Mouse (Mus musculus): ENCODE data around the gene Sycp2l. TPM values are rescaled to one million over a fixed set of nuclear protein-coding genes. Genes with fewer than 3 reads are reported as not detected.

Gene Sycp2l
- not detected in 2 replicates for total RNA-seq (2014; fragmentation: Nextera tagmentation)
- not detected in 2 replicates for total RNA-seq (2017)

DNA sequence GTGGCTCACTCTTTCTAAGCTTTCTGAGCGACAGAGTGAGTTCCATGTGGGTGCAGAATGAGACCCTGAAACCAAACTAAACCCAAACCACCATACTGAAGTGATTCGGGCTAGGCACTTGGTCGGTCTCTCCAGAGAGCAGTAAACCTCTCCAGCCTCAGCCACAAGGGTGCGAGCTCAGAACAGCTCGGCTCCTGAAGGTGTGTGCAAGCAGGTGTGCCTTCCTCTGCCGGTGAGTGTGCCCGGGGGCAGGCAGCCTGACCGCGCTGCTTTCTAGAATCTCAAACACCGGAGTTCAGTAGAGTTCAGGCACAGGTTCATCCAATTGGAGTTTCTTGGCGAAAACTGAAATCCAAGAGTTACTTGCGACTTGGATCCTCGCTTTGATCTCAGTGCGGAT, at the start of gene Sycp2l:
Gene Sycp2l (plus strand): TSS at position 368 of the 400 bp plus-strand sequence.
- ATAC-seq (replicated peaks; ENCODE audit: low FRiP score, low TSS enrichment, poor library complexity, severe bottlenecking): no peak

DNA sequence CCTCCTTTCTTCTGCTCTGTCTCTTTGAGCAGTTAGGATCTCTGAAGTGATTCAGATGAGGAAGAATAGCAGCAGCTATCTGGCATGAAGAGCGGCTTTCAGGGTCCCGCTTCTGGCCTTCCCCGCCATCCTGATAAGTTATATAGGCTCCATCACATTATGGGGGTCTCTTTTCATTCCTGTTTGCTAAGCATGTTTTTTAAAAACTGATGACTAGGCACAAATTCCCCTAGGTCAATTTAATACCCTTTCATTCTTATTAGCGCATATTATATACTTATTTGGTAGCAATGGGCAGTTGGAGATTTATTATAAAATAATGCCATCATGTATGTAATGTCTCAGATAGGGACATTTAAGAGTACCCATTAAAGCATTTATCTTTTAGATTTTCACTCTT, 46.5 kb upstream of the Sycp2l start:
- ATAC-seq (replicated peaks; ENCODE audit: low FRiP score, low TSS enrichment, poor library complexity, severe bottlenecking): no peak

DNA sequence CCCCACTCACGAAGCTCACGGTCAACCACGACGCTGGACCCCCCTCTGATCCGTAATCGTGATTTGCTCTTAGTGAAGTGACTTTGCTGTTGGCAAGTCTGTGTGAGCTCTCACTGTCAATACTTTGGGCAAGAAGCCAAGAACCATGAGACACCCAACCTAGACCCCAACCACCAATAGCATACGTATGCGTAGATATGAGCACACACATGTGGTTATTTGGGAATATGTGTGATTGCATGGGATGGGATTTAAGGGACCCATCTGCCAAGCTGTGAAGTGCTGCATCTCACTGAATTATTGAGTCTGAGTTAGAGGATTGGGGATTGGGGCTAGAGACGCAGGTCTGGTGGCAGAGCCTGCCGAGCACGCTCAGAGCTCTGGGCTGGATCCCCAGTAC, 42.5 kb upstream of the Sycp2l start:
- no peak for ATAC-seq (replicated peaks; ENCODE audit: low FRiP score, low TSS enrichment, poor library complexity, severe bottlenecking)

DNA sequence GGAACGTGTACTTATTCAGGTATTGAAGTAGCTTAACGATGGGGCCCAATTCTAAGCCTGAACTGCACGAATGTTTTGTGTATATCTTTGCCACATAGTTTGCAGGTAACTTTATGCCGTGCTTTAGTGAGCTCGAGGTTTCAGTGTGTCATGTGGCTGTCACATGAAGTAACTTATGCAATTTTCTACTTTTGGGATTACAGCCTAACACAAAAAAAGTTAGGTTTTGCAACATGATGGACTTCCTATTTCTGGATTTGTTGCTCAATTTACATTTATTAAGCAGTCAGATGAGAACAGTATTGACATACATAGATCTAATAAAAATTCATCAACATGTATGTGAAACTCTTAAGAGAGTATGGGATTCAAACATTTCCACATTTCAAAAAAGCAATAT, 40.3 kb upstream of the Sycp2l start:
- no peak for ATAC-seq (replicated peaks; ENCODE audit: low FRiP score, low TSS enrichment, poor library complexity, severe bottlenecking)

DNA sequence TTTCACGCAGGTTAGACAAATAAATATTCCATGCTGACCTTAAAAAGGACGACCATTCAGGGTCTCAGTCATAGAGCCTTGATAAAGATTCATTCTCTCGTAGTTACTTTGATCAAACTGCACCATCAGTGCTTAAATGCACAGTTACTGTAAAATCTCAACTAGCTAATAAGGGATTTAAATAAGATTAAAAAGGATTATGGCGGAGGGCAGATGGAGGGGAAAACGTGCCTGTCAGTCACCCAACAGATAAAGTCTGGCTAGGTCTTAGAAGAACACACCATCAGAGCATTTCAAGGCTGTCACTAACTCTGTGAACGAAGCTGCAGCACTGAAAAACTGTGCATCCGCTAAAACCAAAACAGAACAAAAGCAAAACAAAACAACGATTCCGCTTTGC, 36.2 kb upstream of the Sycp2l start:
- ATAC-seq (replicated peaks; ENCODE audit: low FRiP score, low TSS enrichment, poor library complexity, severe bottlenecking): no peak

DNA sequence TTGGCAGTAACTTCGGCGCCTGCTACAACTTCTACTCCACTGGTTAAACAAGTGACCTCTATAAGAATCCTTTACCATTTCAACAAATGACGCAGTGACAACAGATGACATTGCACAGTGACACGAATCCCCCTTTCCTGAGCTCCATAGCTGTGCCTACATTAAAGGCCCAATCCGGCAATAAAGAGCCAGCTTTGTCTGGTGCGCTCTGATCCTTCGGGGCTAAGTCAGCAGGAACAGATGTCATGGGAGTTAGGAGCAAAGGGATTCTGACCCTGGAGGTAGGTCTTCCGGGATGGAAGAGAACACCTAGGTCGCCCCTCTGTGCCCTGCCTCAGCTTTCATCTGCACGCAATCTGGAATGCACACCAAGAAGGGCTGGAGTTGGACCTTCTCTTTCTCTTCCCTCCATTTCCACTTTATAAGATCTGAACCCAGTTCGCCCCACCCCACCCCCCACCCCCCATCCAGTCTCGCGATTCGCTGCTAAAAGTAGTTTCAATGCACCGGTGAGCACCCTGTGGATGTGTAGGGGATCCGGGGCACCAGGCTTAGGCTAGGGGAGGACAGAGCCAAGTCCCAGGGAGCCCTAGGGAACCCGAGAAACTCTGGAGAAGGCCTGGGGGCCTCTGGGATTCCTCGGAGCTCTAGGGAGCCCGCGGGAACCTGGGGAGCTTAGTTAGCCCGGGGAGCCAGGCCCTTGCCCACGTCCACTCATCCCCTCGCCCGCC, 35.3 kb upstream of the Sycp2l start:
- ATAC-seq (replicated peaks; ENCODE audit: low FRiP score, low TSS enrichment, poor library complexity, severe bottlenecking): no peak

DNA sequence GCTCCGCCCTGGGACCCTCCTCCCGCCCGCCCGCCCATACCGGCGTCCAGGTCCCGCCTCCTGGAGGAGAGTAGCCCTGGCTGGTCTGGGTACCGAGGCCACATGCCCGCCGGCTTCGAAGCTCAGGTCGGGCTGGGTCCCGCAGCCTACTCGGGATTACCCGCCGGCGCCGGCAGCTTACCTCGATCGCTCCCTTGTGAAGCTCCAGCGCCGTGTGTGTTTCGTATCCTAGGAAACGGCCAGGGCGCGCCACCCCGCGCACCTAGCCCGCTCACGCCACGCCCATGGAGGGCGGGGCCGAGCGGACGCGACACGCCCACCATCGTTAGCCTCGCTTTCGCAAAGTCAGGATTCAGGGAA, 34.7 kb upstream of the Sycp2l start, which contains the start of gene Mak:
Gene Mak (minus strand): TSS at position 286 of the 360 bp plus-strand sequence.
- peak; percentile 97 for ATAC-seq (replicated peaks; ENCODE audit: low FRiP score, low TSS enrichment, poor library complexity, severe bottlenecking)

DNA sequence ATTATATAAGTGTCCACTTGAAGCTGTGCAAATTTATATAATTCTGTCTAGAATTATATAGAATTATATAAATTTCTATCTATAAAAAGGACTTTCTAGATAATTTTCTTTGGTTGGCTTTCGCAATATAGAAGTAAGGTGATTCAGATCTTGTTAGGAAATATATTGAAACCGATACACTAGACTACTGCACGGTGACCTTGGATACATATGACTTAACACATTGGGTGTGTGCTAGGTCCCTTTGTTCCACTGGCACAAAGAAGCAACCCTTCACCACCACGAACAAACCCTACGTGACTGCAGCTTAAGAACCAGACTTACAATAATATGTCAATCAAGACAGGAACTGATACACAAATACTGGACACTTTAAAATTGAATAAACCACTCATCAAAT, 34.2 kb upstream of the Sycp2l start:
- no peak for ATAC-seq (replicated peaks; ENCODE audit: low FRiP score, low TSS enrichment, poor library complexity, severe bottlenecking)

DNA sequence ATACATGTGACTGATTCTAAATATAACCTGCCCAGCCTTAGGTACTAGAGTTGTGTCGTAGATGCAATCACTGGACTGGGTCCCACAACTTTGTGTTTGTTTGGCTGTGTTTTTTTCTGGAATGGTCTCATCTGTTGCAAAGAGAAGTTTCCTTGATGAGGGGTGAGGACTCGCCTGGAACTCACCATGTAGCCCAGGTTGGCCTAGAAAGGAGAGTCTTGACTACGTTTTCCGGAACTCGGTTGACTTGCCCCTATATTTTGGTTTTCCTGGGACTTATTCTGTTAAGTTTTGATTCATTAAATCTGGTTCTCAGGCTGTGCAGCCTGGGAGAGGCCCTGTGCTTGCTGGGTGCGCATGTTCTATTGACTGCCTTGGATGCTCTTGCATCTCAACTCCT, 33.4 kb upstream of the Sycp2l start:
- no peak for ATAC-seq (replicated peaks; ENCODE audit: low FRiP score, low TSS enrichment, poor library complexity, severe bottlenecking)

DNA sequence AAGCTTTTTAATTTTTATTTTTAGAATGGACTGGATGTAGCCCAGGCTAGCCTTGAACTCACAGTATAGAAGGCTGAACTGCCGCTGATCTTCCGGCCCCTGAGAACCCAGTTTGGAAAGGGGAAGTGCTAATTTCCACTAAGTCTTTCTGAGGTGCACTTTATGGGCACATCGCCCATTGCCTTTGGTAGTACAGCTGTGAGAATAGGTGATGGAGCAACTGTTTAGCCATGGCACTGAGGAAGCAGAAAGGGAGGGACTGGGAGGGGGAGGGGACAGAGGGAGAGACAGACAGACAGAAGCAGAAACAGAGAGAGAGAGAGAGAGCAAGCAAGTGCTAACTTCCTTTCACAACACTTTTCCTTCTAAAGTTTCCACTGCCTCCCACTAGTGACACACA, 29.6 kb upstream of the Sycp2l start:
- ATAC-seq (replicated peaks; ENCODE audit: low FRiP score, low TSS enrichment, poor library complexity, severe bottlenecking): no peak

DNA sequence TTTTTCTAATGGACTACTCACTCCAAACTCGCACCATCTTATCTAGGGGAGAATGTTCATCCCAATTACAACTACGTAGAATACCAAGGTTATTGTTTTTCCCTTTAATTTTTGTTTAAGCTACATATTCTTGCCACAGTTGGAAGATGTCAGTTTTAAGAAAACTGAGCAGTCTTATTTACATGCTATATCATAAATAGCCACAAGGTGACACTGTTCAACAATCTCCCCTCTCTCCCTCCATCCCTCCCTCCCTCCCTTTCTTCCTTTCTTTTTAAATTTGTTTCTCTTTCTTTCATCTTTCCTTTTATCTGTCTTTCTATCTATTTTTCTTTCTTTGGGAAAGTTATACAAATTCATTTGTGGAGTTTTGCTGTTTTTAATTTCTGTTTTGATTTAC, 29.0 kb upstream of the Sycp2l start:
- ATAC-seq (replicated peaks; ENCODE audit: low FRiP score, low TSS enrichment, poor library complexity, severe bottlenecking): 0 out of 2 replicates have a peak, but pooled peaks have one; percentile 63

DNA sequence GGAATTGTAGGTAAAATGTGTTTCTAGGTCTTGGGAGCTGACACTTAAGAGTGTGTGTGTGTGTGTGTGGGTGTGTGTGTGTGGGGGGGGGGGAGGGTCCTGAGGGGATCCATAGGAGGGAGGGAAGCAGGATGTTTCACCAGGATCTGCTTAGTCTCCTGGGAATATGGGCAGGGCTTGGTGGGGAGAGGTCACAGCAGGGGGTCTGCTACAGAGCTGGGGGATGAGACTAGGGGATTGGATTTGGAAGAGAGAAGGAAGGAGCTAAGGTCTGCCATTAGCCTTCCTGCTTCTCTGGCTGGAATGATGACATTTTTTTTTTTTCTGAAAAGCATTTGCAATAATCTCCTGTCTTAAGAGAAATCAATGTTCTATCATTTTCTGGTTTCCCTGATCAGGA, 25.4 kb upstream of the Sycp2l start:
- no peak for ATAC-seq (replicated peaks; ENCODE audit: low FRiP score, low TSS enrichment, poor library complexity, severe bottlenecking)

DNA sequence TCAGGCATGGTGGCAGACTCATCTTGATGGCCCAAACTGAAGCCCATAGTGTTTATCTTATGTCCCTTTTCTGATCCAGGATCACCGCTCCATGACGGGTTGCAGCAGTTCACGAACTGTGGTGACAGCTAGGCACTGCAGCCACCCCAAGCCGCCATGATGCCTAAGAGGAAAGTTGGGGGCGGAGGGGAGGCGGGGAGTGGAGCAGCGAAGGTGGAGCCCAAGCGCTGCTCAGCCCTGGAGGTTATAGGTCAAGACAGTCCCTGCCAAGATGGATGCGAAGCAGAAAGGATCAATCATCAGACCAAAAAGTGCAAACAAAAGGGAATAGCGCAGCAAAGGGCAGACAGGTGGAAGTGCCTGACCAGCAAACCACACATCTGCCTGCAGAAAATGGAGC, 22.8 kb upstream of the Sycp2l start:
- ATAC-seq (replicated peaks; ENCODE audit: low FRiP score, low TSS enrichment, poor library complexity, severe bottlenecking): no peak

DNA sequence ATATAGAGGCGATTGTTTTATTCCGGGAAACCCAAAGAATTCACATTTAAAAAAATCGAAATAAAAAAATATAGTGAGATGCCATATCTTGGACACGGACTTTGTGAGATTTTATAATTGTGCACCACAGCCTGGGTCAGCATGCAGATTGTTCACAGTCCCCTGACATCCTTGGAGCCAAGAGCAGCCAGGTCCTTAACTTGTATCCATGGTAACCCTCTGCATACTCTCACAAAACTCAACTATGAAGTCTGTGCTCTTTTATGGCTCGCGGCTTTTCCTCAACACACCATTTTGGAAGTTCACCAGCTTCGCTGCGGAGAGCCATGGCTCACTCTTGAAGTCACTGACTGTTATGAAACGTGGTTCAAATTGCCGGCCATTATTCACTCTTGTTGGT, 19.9 kb upstream of the Sycp2l start:
- ATAC-seq (replicated peaks; ENCODE audit: low FRiP score, low TSS enrichment, poor library complexity, severe bottlenecking): no peak

DNA sequence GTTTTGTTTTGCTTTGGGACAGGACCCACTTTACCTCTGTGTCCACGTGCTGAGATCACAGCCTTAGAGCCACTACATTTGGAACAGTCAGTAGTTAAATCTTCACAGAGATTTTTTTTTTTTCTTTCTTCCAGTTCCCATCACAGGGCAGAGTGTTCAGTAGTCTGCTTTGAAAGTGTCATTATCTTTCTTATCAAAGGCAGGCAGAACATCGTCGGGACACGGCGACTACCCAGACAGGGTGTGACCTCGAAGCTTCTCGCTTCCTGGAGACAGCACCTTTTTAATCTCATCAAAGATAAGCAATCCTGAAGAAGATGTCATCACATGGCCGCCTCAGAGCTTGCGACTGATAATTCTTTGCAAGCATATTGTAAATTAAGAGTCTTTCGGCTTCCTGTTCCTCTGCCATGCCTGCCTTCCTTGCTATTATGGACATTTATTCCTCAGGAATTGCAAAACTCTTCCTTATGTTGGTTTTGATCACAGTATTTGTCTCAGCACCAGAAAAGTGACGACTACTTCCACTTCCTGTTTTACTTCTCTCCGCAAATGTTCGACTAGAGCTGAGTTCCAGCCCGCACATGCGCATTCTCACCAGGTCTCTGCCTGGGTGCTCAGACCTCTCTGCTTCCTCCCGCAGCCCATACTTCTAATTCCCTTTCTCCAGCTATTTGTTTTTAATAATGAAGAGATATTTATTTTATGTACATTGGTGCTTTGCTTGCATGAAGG, 16.6 kb upstream of the Sycp2l start:
- ATAC-seq (replicated peaks; ENCODE audit: low FRiP score, low TSS enrichment, poor library complexity, severe bottlenecking): no peak

DNA sequence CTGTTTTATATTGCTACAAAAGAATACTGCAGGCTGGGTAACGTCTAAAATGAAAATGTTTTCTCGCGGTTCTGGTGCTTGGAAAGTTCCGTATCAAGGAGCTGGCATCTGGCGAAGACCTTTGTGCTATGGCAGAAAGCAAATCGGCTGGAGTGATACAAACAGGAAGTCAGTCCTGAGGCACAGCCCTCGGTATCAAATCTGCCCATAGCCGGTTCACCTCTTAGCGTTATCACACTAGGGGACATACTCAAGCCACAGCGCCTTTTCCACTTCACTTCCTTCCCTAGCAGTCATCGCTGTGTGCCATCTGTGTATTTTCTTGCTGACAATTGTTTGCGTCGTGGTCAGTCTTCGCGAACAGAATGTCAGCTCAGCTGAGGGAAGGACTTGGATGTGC, 15.8 kb upstream of the Sycp2l start:
- ATAC-seq (replicated peaks; ENCODE audit: low FRiP score, low TSS enrichment, poor library complexity, severe bottlenecking): no peak

DNA sequence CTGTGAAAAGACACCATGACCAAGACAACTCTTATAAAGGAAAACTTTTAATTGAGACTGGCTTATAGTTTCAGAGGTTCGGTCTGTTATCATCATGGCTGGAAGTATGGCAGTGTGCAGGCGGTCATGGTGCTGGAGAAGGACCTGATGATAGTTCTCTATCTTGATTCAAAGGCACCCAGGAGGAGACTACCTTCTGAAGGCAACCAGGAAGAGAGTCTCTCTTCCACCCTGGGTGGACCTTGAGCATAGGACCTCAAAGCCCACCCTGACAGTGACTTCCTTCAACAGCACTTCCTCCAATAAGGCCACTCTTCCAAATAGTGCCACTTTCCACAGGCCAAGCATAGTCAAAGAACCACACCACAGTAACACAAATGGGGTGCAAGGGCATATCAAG, 14.1 kb upstream of the Sycp2l start:
- no peak for ATAC-seq (replicated peaks; ENCODE audit: low FRiP score, low TSS enrichment, poor library complexity, severe bottlenecking)

DNA sequence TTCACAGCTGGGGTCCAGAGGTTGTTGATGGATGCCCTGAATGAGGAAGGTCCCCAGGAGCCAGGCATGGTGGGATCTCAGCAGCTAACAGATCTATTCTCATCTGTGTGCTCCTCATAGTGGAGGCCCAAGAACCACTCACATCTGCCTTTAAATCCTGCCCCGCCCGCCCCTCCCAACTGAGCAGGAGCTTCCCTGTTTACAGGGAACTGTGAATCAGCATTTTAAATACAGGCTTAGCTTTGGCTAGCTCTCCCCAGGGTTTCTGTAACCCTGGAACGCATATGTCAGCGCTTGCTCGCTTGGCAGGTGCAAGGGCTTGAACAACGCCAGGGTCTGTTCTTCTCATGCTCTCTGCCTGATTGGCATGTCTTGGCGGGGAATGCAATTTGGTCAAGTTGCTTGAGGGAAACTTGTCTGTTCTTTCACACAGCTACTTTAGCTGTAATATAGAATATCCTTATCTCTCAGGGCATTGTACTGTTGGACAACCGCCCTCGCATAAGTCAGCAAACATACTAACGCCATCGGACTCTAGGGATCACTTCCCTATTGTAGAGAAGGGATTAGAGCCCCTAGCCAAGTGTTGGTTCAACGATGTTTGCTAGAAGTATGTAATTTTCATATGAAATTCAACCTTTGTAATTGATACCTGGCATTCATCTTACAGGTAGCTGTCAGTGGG, 10.1 kb upstream of the Sycp2l start:
- ATAC-seq (replicated peaks; ENCODE audit: low FRiP score, low TSS enrichment, poor library complexity, severe bottlenecking): no peak

DNA sequence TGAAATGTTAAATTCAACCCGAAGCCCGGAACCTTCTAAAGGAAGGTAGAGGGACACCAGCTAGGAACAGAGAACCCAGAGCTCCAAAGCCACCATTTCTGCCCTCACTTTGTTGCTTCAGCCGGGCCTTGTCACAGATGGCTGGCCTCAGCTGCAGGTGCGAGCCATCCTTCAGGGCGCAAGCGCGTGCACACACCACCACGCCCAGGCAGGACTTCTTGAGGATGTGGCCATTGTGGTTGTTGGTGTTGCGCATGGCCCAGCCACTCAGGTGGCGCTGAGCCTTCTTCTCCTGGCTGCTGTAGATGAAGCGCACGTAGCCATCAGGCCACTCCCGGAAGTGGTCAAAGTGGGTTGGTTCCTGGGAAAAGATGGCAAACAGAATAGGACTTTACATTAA, 8.6 kb upstream of the Sycp2l start:
- ATAC-seq (replicated peaks; ENCODE audit: low FRiP score, low TSS enrichment, poor library complexity, severe bottlenecking): no peak

DNA sequence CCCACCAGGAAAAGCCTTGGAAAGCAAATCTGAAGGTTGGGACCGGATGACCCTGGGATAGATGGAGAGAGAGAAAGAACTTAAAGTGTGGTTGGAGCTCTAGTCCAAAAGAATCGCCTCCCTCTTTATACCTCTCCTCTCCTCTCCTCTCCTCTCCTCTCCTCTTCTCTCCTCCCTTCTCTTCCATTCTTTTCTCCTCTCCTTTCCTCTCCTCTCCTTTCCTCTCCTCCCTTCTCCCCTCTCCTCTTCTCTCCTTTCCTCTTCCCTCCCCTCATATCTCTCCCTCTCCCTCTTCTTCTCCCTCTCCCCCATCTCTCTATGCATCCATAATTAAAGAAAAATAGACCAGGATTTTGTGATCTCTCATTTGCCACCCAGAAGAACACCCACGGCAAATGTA, 3.2 kb upstream of the Sycp2l start, which contains the start of gene Gcm2:
Gene Gcm2 (minus strand): TSS at position 101 of the 400 bp plus-strand sequence.
- no peak for ATAC-seq (replicated peaks; ENCODE audit: low FRiP score, low TSS enrichment, poor library complexity, severe bottlenecking)

All from megakaryocyte-erythroid progenitor cell, adult 5-6 weeks (primary cell).